8 mouse cellular contexts compared by ENCODE assay signal in the genomic region with DNA sequence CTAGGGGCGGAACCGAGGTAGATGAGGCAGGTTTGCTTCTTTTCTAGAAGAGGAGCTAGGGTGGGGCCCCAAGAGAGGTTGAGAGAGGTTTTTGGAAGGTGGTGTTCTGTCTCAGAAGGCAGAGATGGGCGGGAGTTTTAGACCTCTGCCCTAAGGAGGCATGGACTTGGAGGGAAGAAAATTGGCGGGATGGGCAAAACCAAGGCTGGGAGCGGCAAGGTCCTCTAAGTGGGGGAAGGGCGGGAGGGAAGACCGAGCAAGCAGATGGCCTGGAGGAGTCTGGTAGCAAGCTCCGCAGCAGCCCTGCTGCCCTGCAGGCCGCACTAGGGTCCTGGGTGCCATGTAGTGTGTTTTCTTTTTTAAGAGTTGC. TPM values are rescaled to one million over a fixed set of nuclear protein-coding genes. Genes with fewer than 3 reads are reported as not detected.
DNase-seq lines count a peak whose midpoint lies in the region; ATAC-seq and TF ChIP-seq lines count a peak whose summit lies in the region.

No protein-coding gene starts in this region.

- no peaks in the 10 kb centered on the region for H3K79me2 ChIP-seq in liver, adult 2 months (ENCODE audit: control insufficient read depth, insufficient read depth, low read length)

- H3K4me1 ChIP-seq in liver, adult 2 months (ENCODE audit: control insufficient read depth, insufficient read depth, low read length) = no peaks in the 10 kb centered on the region
- peaks cover 10% of the 10 kb centered on the region; the same call in 1 of the 2 replicates for H3K4me1 ChIP-seq in embryonic facial prominence, embryonic 13.5 days
- H3K4me1 ChIP-seq in intestine, postnatal 0 days (replicated peaks; ENCODE audit: control insufficient read depth, insufficient read depth, low read length) = no peaks in the 10 kb centered on the region
- no peaks in the 10 kb centered on the region for H3K4me1 ChIP-seq in neural tube, embryonic 14.5 days (ENCODE audit: control insufficient read depth, insufficient read depth, low read length)

- no peak for TF ChIP-seq CTCF in liver, adult 2 months (IDR thresholded peaks at IDR 0.05; ENCODE audit: low read depth, low read length)
- no peak for TF ChIP-seq CTCF in intestine, postnatal 0 days (IDR thresholded peaks at IDR 0.05; ENCODE audit: low read depth)

- 8% methylated on average over 9 of the region's 9 CpGs for WGBS in liver, adult 2 months
- under 1% methylated on average over 9 of the region's 9 CpGs for WGBS in embryonic facial prominence, embryonic 13.5 days
- under 1% methylated on average over 9 of the region's 9 CpGs for WGBS in intestine, postnatal 0 days
- 1% methylated on average over 9 of the region's 9 CpGs for WGBS in neural tube, embryonic 14.5 days

- no peaks in the 10 kb centered on the region for H3K27me3 ChIP-seq in liver, adult 2 months (ENCODE audit: control insufficient read depth, insufficient read depth, low read length)
- H3K27me3 ChIP-seq in embryonic facial prominence, embryonic 13.5 days = no peaks in the 10 kb centered on the region
- no peaks in the 10 kb centered on the region for H3K27me3 ChIP-seq in intestine, postnatal 0 days (replicated peaks; ENCODE audit: control insufficient read depth, insufficient read depth, low read length)
- H3K27me3 ChIP-seq in neural tube, embryonic 14.5 days (ENCODE audit: control insufficient read depth, insufficient read depth, low read length) = no peaks in the 10 kb centered on the region

- no peak for TF ChIP-seq POLR2A in liver, adult 2 months (IDR thresholded peaks at IDR 0.05; ENCODE audit: extremely low read depth, insufficient read depth, low read length)

- H3K36me3 ChIP-seq in liver, adult 2 months (ENCODE audit: control insufficient read depth, insufficient read depth, low read length) = no peaks in the 10 kb centered on the region
- H3K36me3 ChIP-seq in embryonic facial prominence, embryonic 13.5 days = no peaks in the 10 kb centered on the region
- no peaks in the 10 kb centered on the region for H3K36me3 ChIP-seq in intestine, postnatal 0 days (ENCODE audit: control insufficient read depth, insufficient read depth)
- no peaks in the 10 kb centered on the region for H3K36me3 ChIP-seq in neural tube, embryonic 14.5 days (ENCODE audit: control insufficient read depth, insufficient read depth, low read length)

- no peak overlapping the region for H3K27ac ChIP-seq in liver, adult 2 months (replicated peaks; ENCODE audit: insufficient read depth, low read depth, low read length)
- H3K27ac ChIP-seq in embryonic facial prominence, embryonic 13.5 days = peak overlapping the region; percentile 22; the same call in 1 of the 2 replicates
- H3K27ac ChIP-seq in intestine, postnatal 0 days (ENCODE audit: low read depth, low read length) = no peak overlapping the region
- H3K27ac ChIP-seq in neural tube, embryonic 14.5 days (ENCODE audit: low read depth, low read length) = 0 out of 2 replicates have a peak overlapping the region, but pooled peaks have one; percentile 44

- no peak for DNase-seq in liver, adult 2 months (ENCODE audit: extremely low read depth, low read depth, low spot score)
- no peak for DNase-seq in liver
- no peak for DNase-seq in spleen, postnatal 4 days (ENCODE audit: low spot score in 2 of 2)
- no peak for DNase-seq in testis, postnatal 14 days (ENCODE audit: low spot score)

- H3K4me3 ChIP-seq in liver, adult 2 months (ENCODE audit: insufficient read depth, low read depth, low read length) = peak overlapping the region; percentile 62; the same call in 1 of the 2 replicates
- peak overlapping the region; percentile 65 for H3K4me3 ChIP-seq in embryonic facial prominence, embryonic 13.5 days
- H3K4me3 ChIP-seq in intestine, postnatal 0 days (ENCODE audit: low read depth, low read length) = peak overlapping the region; percentile 60
- peak overlapping the region; percentile 65 for H3K4me3 ChIP-seq in neural tube, embryonic 14.5 days (ENCODE audit: low read depth, low read length)

- ATAC-seq in embryonic facial prominence, embryonic 13.5 days (ENCODE audit: insufficient number of reproducible peaks, insufficient read depth, low FRiP score, low TSS enrichment, low read depth) = peak; percentile 35; the same call in 1 of the 2 replicates
- peak; percentile 34; the same call in 1 of the 2 replicates for ATAC-seq in intestine, postnatal 0 days
- ATAC-seq in neural tube, embryonic 14.5 days (ENCODE audit: low read depth) = peak; percentile 62
- no peak for ATAC-seq in monocyte, adult 5-6 weeks (replicated peaks; ENCODE audit: insufficient number of reproducible peaks, low FRiP score, low TSS enrichment, poor library complexity, severe bottlenecking)

- H3K4me2 ChIP-seq in embryonic facial prominence, embryonic 13.5 days = peak overlapping the region; percentile 78
- peak overlapping the region; percentile 80 for H3K4me2 ChIP-seq in intestine, postnatal 0 days (replicated peaks; ENCODE audit: low read depth)
- H3K4me2 ChIP-seq in neural tube, embryonic 14.5 days (ENCODE audit: low read depth, low read length) = peak overlapping the region; percentile 50

- no peak overlapping the region for H3K9ac ChIP-seq in liver, adult 2 months (ENCODE audit: low read depth, low read length)
- H3K9ac ChIP-seq in embryonic facial prominence, embryonic 13.5 days = peak overlapping the region; percentile 36; the same call in 1 of the 2 replicates
- no peak overlapping the region for H3K9ac ChIP-seq in intestine, postnatal 0 days (ENCODE audit: low read depth, low read length)
- H3K9ac ChIP-seq in neural tube, embryonic 14.5 days (replicated peaks; ENCODE audit: low read depth, low read length) = peak overlapping the region; percentile 93; the same call in 1 of the 2 replicates

- H3K9me3 ChIP-seq in embryonic facial prominence, embryonic 13.5 days = no peaks in the 10 kb centered on the region
- no peaks in the 10 kb centered on the region for H3K9me3 ChIP-seq in intestine, postnatal 0 days (ENCODE audit: control insufficient read depth)
- H3K9me3 ChIP-seq in neural tube, embryonic 14.5 days (ENCODE audit: control insufficient read depth, low read length) = no peaks in the 10 kb centered on the region

RNA-seq across cellular contexts. Expression of gene Nkain1, which starts 53.5 kb away (rescaled TPM):
- 0.28 TPM in 1 of 2 replicates, not detected in the other for total RNA-seq in liver, adult 2 months (2014; rRNA removed)
- polyA plus RNA-seq in liver, adult 2 months (2012; rRNA removed) = 0.22 and 0.51 TPM in 2 replicates
- polyA plus RNA-seq in embryonic facial prominence, embryonic 13.5 days (2015; fragmentation: Nextera tagmentation; extraction: Ambion mirVana) = 1.6 and 2.7 TPM in 2 replicates
- polyA plus RNA-seq in intestine, postnatal 0 days (2015; fragmentation: Nextera tagmentation; extraction: Ambion mirVana) = 0.09 and 0.20 TPM in 2 replicates
- polyA plus RNA-seq in neural tube, embryonic 14.5 days (2014; fragmentation: Nextera tagmentation; extraction: Ambion mirVana) = 17.4 and 19.9 TPM in 2 replicates
- not detected in 3 replicates for total RNA-seq in monocyte, adult 5-6 weeks (2017)

Comparison
In these comparisons a context has a peak if more than half of its experiments do, and no peak if none do; other contexts are left out.
1. H3K27ac ChIP-seq: peak in embryonic facial prominence, embryonic 13.5 days (single experiment) and neural tube, embryonic 14.5 days (single experiment); none in liver, adult 2 months (single experiment) and intestine, postnatal 0 days (single experiment).
2. H3K9ac ChIP-seq: peak in embryonic facial prominence, embryonic 13.5 days (single experiment) and neural tube, embryonic 14.5 days (single experiment); none in liver, adult 2 months (single experiment) and intestine, postnatal 0 days (single experiment).
3. Peak in every context shown above with its lines, with median percentiles within 50 percentile points of each other: H3K4me3 ChIP-seq and H3K4me2 ChIP-seq.